Mouse (Mus musculus) MEL-GATA-1-ER (cell line): ENCODE results near the gene Ddost.
"Not testable (repeated sequence)": the region's sequence is repeated elsewhere in the genome, so short reads cannot be mapped to it uniquely, and the experiment has no call there.

Experiments used
- DNase-seq: peaks from one replicate; pipeline ENCODE4 v3.0.0-alpha.2; 2012; ENCODE audit warnings: low read depth; ENCODE audit errors: extremely low read depth

Gene Ddost

DNA sequence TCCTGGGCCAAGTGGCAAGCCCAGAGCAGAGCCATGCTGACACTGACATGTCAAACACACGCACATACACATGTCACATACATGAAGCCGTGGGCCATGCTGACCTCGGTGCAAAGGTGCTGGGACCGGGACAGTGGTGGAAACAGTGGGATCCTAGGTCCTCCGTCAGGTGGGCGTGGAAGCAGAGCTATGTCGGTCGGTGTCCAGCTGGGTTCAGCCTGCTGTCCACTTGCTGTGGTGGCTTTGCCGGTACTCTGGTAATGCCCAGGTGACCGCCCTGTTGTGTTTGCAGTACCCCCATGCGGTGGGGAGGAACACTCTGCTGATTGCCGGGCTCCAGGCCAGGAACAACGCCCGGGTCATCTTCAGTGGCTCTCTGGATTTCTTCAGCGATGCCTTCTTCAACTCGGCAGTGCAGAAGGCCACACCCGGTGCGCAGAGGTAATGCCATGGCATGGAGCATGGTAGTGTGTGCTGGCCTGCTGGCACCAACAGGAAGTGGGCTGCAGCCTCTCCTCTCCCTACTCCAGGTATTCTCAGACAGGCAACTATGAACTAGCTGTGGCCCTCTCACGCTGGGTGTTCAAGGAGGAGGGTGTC is 5.9 kb downstream of the Ddost start:
- no peak for DNase-seq

GRCm38 (mm10) chr4:138311595-138311994 is 7.1 kb downstream of the Ddost start:
- no peak for DNase-seq

DNA sequence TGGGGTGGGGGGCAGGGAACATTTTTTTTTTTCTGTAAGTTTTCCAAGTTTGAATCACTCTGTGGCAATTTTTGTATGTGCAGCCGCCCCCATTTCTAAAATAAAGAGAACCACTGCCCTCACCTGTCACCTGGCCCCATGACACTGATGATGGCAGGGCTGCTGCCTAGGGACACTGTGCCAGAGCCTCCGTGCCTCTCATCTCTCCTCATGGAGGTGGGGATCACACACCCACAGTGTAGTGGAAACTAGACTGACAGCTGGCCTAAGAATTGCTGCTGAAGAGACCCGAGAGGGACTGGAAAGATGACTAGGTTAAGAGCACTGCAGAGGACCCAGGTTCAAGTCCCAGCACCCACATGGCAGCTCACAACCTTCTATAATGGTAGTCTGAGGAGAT is 7.6 kb downstream of the Ddost start:
- DNase-seq: no peak

- DNase-seq: no peak
Observed at GRCm38 (mm10) chr4:138313021-138313420, 8.5 kb downstream of the Ddost start.

GRCm38 (mm10) chr4:138313795-138314194 is 9.3 kb downstream of the Ddost start:
- DNase-seq: no peak

DNA sequence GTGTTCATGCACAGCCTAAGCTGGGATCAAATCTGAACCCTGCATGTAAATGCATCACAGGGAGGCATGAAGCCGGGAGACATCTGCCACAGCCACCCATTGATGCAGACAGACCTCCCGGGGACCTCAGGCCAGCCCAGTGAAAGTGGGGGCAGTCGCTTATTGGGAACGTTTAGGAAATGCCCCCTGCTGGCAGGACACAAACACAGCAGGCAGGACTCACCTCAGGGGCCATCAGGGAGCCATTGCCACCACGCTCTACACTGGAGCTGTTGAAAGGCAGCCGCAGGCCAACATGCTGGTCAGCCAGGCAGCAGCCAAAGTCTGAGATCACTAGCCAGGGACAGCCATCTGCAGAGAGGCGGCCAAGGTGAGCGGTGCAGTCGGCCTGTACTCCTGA is 11.3 kb downstream of the Ddost start:
- no peak for DNase-seq

GRCm38 (mm10) chr4:138316369-138316768 is 11.8 kb downstream of the Ddost start:
- no peak for DNase-seq

DNA sequence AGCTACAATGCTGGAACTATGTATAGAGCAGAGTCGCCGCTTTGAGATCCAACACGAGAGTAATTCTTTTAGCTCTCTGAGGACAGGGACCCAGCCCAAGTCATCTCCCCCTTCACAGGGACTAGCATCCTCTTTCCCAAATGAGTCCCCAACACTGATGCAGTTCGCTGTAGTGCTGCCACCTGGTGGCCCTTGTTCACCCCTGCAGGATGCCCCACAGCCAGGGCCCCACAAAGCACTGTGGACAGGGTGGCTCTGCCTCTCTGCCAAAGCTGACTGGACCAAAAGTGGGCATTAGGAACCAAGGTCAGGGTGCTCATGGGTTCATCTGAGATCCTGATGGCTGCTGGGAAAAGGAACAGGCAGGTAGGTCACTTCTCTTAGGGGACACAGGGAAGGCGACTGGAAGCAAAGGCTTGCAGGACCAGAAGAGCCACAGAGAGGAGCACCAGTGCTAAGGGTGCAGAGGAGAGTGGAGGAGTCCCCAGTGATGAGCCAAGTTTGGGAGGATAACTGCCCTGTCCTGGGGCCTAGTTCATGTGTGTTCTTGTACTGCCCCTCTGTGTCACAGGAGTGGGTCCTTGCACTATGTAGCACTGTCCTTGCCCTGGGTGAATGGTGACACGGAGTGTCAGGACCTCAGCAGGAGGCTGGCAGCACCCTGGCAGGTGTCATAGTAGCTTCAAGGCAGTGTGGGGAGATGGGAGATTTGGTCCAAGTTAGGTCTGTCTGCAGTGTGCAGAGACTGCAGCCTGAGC is 14.2 kb downstream of the Ddost start:
- no peak for DNase-seq

DNA sequence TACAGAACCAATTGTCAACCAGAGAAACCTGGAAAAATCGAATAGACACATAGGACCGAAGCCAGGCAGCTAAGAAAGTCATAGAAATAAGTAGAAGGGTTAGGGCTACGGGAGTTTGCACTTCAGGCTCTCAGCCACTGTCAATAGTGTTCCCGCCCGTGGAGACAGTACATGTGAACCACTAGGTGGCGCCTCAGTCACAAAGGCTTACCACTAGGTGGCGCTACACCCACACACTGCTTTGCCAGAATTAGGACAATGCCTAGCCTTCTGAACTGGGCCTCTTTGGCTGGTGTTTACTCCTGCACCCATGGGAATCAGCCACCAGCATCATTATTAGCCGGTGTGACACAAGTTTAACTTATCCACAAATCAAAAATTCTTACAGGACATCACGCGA is 15.0 kb downstream of the Ddost start:
- no peak for DNase-seq

GRCm38 (mm10) chr4:138320711-138321110 is 16.2 kb downstream of the Ddost start:
- no peak for DNase-seq

GRCm38 (mm10) chr4:138321488-138321887 is 17.0 kb downstream of the Ddost start:
- no peak for DNase-seq

DNA sequence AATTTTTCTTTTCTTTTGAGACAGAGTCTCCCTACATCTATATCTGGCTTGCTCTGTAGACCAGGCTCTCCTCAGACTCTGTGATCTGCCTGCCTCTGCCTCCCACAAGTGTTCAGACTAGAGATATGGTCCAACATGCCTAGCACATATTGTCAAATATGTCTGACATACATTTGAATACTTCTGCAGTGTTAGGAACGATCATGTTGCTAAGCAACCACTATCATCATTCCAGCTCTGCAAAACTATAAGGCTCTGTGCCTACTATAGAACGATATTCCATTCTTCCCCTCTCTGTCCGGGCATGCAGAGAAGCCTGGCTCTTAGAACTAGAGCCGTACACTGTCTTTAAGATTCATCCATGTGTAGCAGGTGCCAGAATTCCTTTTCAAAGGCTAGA is 18.2 kb downstream of the Ddost start:
- DNase-seq: no peak

DNA sequence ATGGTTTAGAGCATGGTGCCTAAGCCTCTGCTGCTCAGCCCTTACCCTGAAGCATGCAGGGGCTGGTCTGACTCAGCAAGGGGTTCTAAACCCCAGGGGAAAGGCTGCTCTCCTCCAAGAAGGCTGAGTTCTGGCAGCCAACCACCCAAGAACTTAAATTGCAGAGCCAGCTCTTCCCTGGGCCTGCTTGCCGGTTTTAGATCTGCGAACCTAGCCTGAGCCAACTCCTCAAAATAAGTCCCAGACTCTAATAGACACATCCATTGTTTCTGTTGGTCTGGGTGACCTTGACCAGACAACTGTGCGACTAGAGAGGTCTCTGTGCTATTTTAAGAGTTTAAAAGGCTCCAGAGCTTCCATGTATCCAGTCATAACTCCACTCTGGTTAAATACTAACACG is 19.2 kb downstream of the Ddost start:
- DNase-seq: no peak

DNA sequence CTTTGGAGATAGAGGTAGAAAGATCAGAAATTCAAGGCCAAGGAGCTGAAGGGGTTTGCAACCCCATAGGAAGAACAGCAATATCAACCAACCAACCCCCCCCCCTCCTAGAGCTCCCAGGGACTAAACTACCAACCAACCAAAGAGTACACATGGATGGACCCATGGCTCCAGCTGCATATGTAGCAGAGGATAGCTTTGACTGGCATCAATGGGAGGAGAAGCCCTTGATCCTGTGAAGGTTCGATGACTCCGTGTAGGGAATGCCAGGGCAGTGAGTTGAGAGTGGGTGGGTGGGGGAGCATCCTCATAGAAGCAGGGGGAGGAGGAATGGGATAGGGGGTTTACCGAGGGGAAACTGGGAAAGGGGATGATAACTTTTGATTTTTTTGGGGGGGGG is 19.9 kb downstream of the Ddost start:
- DNase-seq: no peak

GRCm38 (mm10) chr4:138325466-138326076 is 21.0 kb downstream of the Ddost start:
- DNase-seq: peak; percentile 47

- no peak for DNase-seq
Observed at GRCm38 (mm10) chr4:138326077-138326695, 21.7 kb downstream of the Ddost start, which contains the start of gene Pink1. Gene Pink1 (minus strand): TSS chr4:138326307.

GRCm38 (mm10) chr4:138327155-138327554 is 22.6 kb downstream of the Ddost start:
- DNase-seq: not testable (repeated sequence)

GRCm38 (mm10) chr4:138327891-138328470 is 23.5 kb downstream of the Ddost start:
- no peak for DNase-seq

DNA sequence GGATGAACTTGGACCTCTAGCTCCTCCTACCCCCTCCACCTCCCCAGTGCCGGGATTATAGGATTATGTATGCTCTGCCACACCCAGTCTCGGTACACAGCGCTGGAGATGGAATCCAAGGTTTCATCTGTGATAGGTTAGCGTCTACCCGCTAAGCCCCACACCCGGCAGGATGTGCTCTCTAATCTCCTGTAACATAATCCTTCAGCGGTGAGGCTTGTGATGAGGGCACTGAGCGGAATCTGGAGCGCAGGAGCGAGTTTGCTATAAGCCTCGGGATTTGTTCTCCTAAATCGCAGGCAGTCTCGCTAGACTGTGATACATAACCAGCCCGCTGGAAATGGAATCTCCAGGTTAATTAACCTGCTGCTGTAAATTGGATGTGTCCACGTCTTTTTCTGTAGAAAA is 25.7 kb downstream of the Ddost start:
- DNase-seq: no peak

DNA sequence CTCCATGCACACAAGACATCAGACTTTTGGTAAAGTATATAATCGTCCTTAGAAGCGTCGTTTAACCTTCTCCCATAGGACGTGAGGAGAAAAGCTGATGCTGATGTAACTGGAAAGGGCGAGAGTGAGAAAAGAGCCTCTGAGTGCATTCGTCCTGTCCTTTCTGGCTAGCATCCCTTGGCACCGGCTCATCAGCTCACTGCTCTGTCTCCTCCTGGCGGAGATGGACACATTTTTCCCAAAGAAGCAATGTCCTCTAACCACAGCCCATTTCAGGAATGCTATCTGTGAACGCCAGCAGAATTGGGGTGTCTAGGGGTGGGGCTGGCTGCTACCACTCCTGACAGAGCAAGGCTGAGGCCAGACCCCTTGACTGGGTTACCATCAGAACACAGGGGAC is 27.1 kb downstream of the Ddost start:
- no peak for DNase-seq

DNA sequence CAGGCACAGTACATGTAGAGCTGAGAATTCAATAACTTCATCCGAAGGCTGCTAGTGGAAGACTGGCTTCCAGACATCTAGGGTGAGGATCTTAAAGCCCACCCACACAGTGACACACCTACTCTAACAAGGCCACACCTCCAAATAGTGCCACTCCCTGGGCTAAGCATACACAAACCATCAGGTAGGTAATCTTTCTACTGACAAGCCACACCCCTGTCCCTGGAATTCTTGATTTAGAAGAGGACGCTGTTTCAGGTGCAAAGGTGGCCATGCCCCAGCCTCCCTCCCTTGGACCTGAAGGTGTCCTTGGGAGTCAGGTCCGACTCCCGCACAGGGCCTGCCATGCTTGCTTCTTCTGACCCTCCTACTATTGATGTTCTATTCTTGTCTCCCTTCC is 28.6 kb downstream of the Ddost start:
- no peak for DNase-seq

GRCm38 (mm10) chr4:138335036-138335435 is 30.5 kb downstream of the Ddost start:
- DNase-seq: no peak
